Mouse (Mus musculus): ENCODE measurements around the gene U2af1l4. TPM values are rescaled to one million over a fixed set of nuclear protein-coding genes. Genes with fewer than 3 reads are reported as not detected.
A peak's percentile ranks its signal among the peaks of the same experiment; 100 is the strongest.

U2af1l4 gene
- polyA plus RNA-seq, 1 experiment from 2014 or later = 102 TPM

- Histone ChIP-seq H3K36me3 (peaks cover 40% of the 10 kb centered on the region), H3K9ac (0 out of 2 replicates have a peak overlapping the region, but pooled peaks have one; percentile 56), H3K4me3 (replicated peaks) (peak overlapping the region; percentile 66), H3K4me2 (peak overlapping the region; percentile 85), H3K4me1 (peaks cover 41% of the 10 kb centered on the region), H3K9me3 (replicated peaks) (no peaks in the 10 kb centered on the region), H3K27me3 (no peaks in the 10 kb centered on the region), H3K27ac (0 out of 2 replicates have a peak overlapping the region, but pooled peaks have one; percentile 99)
- 80% methylated on average over 22 of the region's 22 CpGs for WGBS
- ATAC-seq (replicated peaks; ENCODE audit: low FRiP score) = no peak
These were observed 9.1 kb upstream of the U2af1l4 start for GRCm38 (mm10) chr7:30553810-30554584.

- peaks cover 46% of the 10 kb centered on the region for H3K4me1 ChIP-seq
- WGBS = 94% methylated on average over 18 of the region's 18 CpGs
- no peak overlapping the region for H3K4me3 ChIP-seq (replicated peaks)
- no peak overlapping the region for H3K27ac ChIP-seq
- H3K4me2 ChIP-seq = no peak overlapping the region
- H3K9me3 ChIP-seq (replicated peaks) = no peaks in the 10 kb centered on the region
- peaks cover 44% of the 10 kb centered on the region for H3K36me3 ChIP-seq
- no peak overlapping the region for H3K9ac ChIP-seq
- H3K27me3 ChIP-seq = no peaks in the 10 kb centered on the region
- ATAC-seq (replicated peaks; ENCODE audit: low FRiP score) = no peak
These were observed 6.1 kb upstream of the U2af1l4 start for GRCm38 (mm10) chr7:30556894-30557536.

GRCm38 (mm10) chr7:30557901-30558514, 5.1 kb upstream of the U2af1l4 start:
- WGBS = 82% methylated on average over 13 of the region's 13 CpGs
- no peaks in the 10 kb centered on the region for H3K9me3 ChIP-seq (replicated peaks)
- H3K4me3 ChIP-seq (replicated peaks) = peak overlapping the region; percentile 71
- ATAC-seq (replicated peaks; ENCODE audit: low FRiP score) = no peak
- no peak overlapping the region for H3K27ac ChIP-seq
- peak overlapping the region; percentile 92 for H3K4me2 ChIP-seq
- peak overlapping the region; percentile 81; the same call in 1 of the 2 replicates for H3K9ac ChIP-seq
- H3K36me3 ChIP-seq = peaks cover 44% of the 10 kb centered on the region
- H3K4me1 ChIP-seq = peaks cover 44% of the 10 kb centered on the region
- H3K27me3 ChIP-seq = no peaks in the 10 kb centered on the region

- H3K9ac ChIP-seq = peak overlapping the region; percentile 81
- H3K4me3 ChIP-seq (replicated peaks) = peak overlapping the region; percentile 71
- H3K9me3 ChIP-seq (replicated peaks) = no peaks in the 10 kb centered on the region
- peak overlapping the region; percentile 92 for H3K4me2 ChIP-seq
- peak overlapping the region; percentile 75 for H3K27ac ChIP-seq
- H3K36me3 ChIP-seq = peaks cover 44% of the 10 kb centered on the region
- peaks cover 39% of the 10 kb centered on the region for H3K4me1 ChIP-seq
- WGBS = 13% methylated on average over 12 of the region's 12 CpGs
- ATAC-seq (replicated peaks; ENCODE audit: low FRiP score) = no peak
- H3K27me3 ChIP-seq = no peaks in the 10 kb centered on the region
These were observed 4.3 kb upstream of the U2af1l4 start for GRCm38 (mm10) chr7:30558656-30559442.

- Histone ChIP-seq H3K9ac (peak within 1 kb of the TSS; percentile 81), H3K27ac (peak within 1 kb of the TSS; percentile 75), H3K9me3 (replicated peaks) (no peaks in the 10 kb centered on the region), H3K4me3 (replicated peaks) (peak within 1 kb of the TSS; percentile 71), H3K36me3 (peaks cover 39% of the 10 kb centered on the region), H3K27me3 (no peaks in the 10 kb centered on the region), H3K4me2 (peak within 1 kb of the TSS; percentile 92), H3K4me1 (peaks cover 42% of the 10 kb centered on the region)
- ATAC-seq (replicated peaks; ENCODE audit: low FRiP score) = peak; percentile 87
- WGBS = under 1% methylated on average over 20 of the region's 20 CpGs
These were observed 3.6 kb upstream of the U2af1l4 start, which contains the start of gene Lin37 for GRCm38 (mm10) chr7:30559443-30559954. Gene Lin37 (minus strand): TSS chr7:30559838.

GRCm38 (mm10) chr7:30560296-30560695, 2.8 kb upstream of the U2af1l4 start:
- H3K27ac ChIP-seq = peak overlapping the region; percentile 71; the same call in 1 of the 2 replicates
- no peaks in the 10 kb centered on the region for H3K9me3 ChIP-seq (replicated peaks)
- peak overlapping the region; percentile 92 for H3K4me2 ChIP-seq
- H3K36me3 ChIP-seq = peaks cover 39% of the 10 kb centered on the region
- 0 out of 2 replicates have a peak overlapping the region, but pooled peaks have one; percentile 14 for H3K9ac ChIP-seq
- WGBS = 58% methylated on average over 2 of the region's 2 CpGs
- ATAC-seq (replicated peaks; ENCODE audit: low FRiP score) = no peak
- peak overlapping the region; percentile 71; the same call in 1 of the 2 replicates for H3K4me3 ChIP-seq (replicated peaks)
- no peaks in the 10 kb centered on the region for H3K27me3 ChIP-seq
- H3K4me1 ChIP-seq = peaks cover 44% of the 10 kb centered on the region

- no peaks in the 10 kb centered on the region for H3K9me3 ChIP-seq (replicated peaks)
- H3K36me3 ChIP-seq = peaks cover 39% of the 10 kb centered on the region
- no peak for ATAC-seq (replicated peaks; ENCODE audit: low FRiP score)
- peak overlapping the region; percentile 79 for H3K4me2 ChIP-seq
- H3K27me3 ChIP-seq = no peaks in the 10 kb centered on the region
- under 1% methylated on average over 27 of the region's 27 CpGs for WGBS
- peak overlapping the region; percentile 97 for H3K27ac ChIP-seq
- H3K9ac ChIP-seq = peak overlapping the region; percentile 73
- H3K4me1 ChIP-seq = peaks cover 44% of the 10 kb centered on the region
- peak overlapping the region; percentile 80 for H3K4me3 ChIP-seq (replicated peaks)
These were observed 480 bp upstream of the U2af1l4 start for GRCm38 (mm10) chr7:30562526-30563116.

- Histone ChIP-seq H3K4me2 (peak overlapping the region; percentile 79), H3K9ac (peak overlapping the region; percentile 73), H3K9me3 (replicated peaks) (no peaks in the 10 kb centered on the region), H3K27me3 (no peaks in the 10 kb centered on the region), H3K27ac (peak overlapping the region; percentile 97), H3K36me3 (peaks cover 48% of the 10 kb centered on the region), H3K4me3 (replicated peaks) (peak overlapping the region; percentile 80), H3K4me1 (peaks cover 31% of the 10 kb centered on the region)
- no peak for ATAC-seq (replicated peaks; ENCODE audit: low FRiP score)
- whole genome bisulfite sequencing = 17% methylated on average over 6 of the region's 6 CpGs
These were observed 792 bp downstream of the U2af1l4 start for GRCm38 (mm10) chr7:30563906-30564280.

GRCm38 (mm10) chr7:30564970-30565571, 2.0 kb downstream of the U2af1l4 start, which contains the start of gene Igflr1:
Gene Igflr1 (plus strand): TSS chr7:30565427.
- H3K4me1 ChIP-seq = peaks cover 25% of the 10 kb centered on the region
- no peaks in the 10 kb centered on the region for H3K9me3 ChIP-seq (replicated peaks)
- H3K9ac ChIP-seq = peak within 1 kb of the TSS; percentile 73; the same call in 1 of the 2 replicates
- 90% methylated on average over 12 of the region's 12 CpGs for WGBS
- ATAC-seq (replicated peaks; ENCODE audit: low FRiP score) = no peak
- 0 out of 2 replicates have a peak within 1 kb of the TSS, but pooled peaks have one; percentile 97 for H3K27ac ChIP-seq
- H3K4me2 ChIP-seq = peak within 1 kb of the TSS; percentile 79; the same call in 1 of the 2 replicates
- H3K4me3 ChIP-seq (replicated peaks) = peak within 1 kb of the TSS; percentile 80
- H3K36me3 ChIP-seq = peaks cover 59% of the 10 kb centered on the region
- H3K27me3 ChIP-seq = no peaks in the 10 kb centered on the region

GRCm38 (mm10) chr7:30566033-30566432, 2.9 kb downstream of the U2af1l4 start:
- no peaks in the 10 kb centered on the region for H3K27me3 ChIP-seq
- no peak overlapping the region for H3K4me3 ChIP-seq (replicated peaks)
- peaks cover 22% of the 10 kb centered on the region for H3K4me1 ChIP-seq
- WGBS = 75% methylated on average over 9 of the region's 9 CpGs
- H3K36me3 ChIP-seq = peaks cover 69% of the 10 kb centered on the region
- H3K4me2 ChIP-seq = no peak overlapping the region
- no peak overlapping the region for H3K27ac ChIP-seq
- no peaks in the 10 kb centered on the region for H3K9me3 ChIP-seq (replicated peaks)
- H3K9ac ChIP-seq = no peak overlapping the region
- no peak for ATAC-seq (replicated peaks; ENCODE audit: low FRiP score)

Data from kidney, embryonic 15.5 days (tissue).